Mouse (Mus musculus): ENCODE data around the gene Calm3. TPM values are rescaled to one million over a fixed set of nuclear protein-coding genes. Genes with fewer than 3 reads are reported as not detected.

Gene Calm3
- polyA plus RNA-seq, 1 experiment from 2014 or later: 116 TPM

DNA sequence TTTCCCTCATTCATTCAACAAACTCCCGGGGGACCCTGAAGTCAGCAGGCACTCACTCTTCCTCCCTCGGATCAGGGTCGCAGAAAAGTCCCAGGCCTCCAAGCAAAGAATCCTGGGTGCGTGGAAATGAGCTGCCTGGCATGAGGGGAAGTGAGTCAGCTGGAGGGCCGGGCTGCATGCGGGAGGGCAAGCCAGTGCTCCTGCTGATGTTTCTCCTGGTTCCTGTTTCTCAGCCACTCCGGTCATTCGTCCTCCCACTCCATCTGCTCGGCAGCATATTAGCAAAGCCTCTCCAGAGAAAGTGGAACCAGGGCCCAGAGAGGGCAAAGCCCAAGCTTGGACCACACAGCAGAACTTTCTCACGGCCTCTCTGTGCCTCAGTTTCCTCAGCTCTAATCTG lies 14.0 kb downstream of the Calm3 start:
- Histone ChIP-seq H3K4me3 (ENCODE audit: low read length) (no peak overlapping the region), H3K27me3 (ENCODE audit: control insufficient read depth, insufficient read depth, low read depth, low read length) (0 out of 2 replicates have a peak, but pooled peaks cover 3% of the 10 kb centered on the region), H3K9ac (ENCODE audit: low read length) (peak overlapping the region; percentile 0; the same call in 1 of the 2 replicates), H3K36me3 (ENCODE audit: control insufficient read depth, insufficient read depth, low read length) (peaks cover 3% of the 10 kb centered on the region; the same call in 1 of the 2 replicates), H3K4me2 (ENCODE audit: low read depth, low read length) (no peak overlapping the region), H3K27ac (ENCODE audit: low read length) (no peak overlapping the region), H3K9me3 (ENCODE audit: control insufficient read depth, low read length) (no peaks in the 10 kb centered on the region), H3K4me1 (replicated peaks; ENCODE audit: control insufficient read depth, insufficient read depth, low read length) (peaks cover 14% of the 10 kb centered on the region)
- 38% methylated on average over 10 of the region's 10 CpGs for WGBS
- ATAC-seq (ENCODE audit: low read depth): no peak

DNA sequence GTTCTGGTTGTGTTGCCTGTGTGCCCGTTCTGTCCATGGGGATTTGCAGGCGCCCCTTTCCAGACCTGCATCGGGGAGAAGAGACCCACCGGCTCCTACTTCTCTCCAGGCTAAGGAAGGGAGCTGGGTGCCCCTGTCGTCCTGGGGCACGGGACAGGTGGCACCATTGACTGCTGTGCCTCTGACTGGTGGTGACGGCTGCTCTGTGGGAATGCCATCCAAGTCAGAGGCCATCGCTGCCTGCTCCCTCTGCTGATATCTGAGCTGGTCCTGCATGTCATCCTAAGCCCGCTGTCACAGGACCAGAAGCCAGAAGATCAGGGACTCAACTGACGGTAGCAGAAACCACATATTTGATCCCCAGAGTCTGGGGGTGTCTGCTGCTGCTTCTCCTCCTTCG lies 15.1 kb downstream of the Calm3 start:
- H3K4me2 ChIP-seq (ENCODE audit: low read depth, low read length): peak overlapping the region; percentile 20; the same call in 1 of the 2 replicates
- 50% methylated on average over 11 of the region's 11 CpGs for WGBS

DNA sequence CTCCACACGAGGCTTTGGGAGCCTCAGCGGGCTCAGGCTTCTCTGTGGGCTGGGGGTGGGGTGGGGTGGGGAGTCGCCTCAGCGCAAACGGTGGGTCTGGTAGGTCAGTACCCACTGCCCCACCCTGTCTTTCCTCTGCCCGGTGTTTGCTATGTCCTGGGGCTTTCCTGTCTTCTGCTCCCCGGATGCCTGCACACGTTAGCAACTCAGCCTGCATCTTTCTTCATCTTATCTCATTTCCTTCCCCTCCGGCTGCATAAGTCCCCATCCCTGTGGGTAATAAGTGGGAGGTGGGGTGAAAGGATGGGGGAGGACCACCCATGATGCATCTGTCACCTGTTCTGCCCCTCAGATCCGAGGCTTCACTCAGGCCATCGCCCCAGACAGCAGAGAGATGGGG lies 15.5 kb downstream of the Calm3 start:
- Histone ChIP-seq H3K27me3 (ENCODE audit: control insufficient read depth, insufficient read depth, low read depth, low read length) (0 out of 2 replicates have a peak, but pooled peaks cover 3% of the 10 kb centered on the region), H3K9ac (ENCODE audit: low read length) (no peak overlapping the region), H3K4me3 (ENCODE audit: low read length) (no peak overlapping the region), H3K9me3 (ENCODE audit: control insufficient read depth, low read length) (no peaks in the 10 kb centered on the region), H3K4me1 (replicated peaks; ENCODE audit: control insufficient read depth, insufficient read depth, low read length) (peaks cover 14% of the 10 kb centered on the region), H3K4me2 (ENCODE audit: low read depth, low read length) (0 out of 2 replicates have a peak overlapping the region, but pooled peaks have one; percentile 20), H3K36me3 (ENCODE audit: control insufficient read depth, insufficient read depth, low read length) (no peaks in the 10 kb centered on the region), H3K27ac (ENCODE audit: low read length) (no peak overlapping the region)
- 13% methylated on average over 8 of the region's 11 CpGs for WGBS
- no peak for ATAC-seq (ENCODE audit: low read depth)

More for the DNA sequence above, 15.1 kb downstream of the Calm3 start:
- no peak for ATAC-seq (ENCODE audit: low read depth)
- Histone ChIP-seq H3K27ac (ENCODE audit: low read length) (no peak overlapping the region), H3K4me1 (replicated peaks; ENCODE audit: control insufficient read depth, insufficient read depth, low read length) (peaks cover 14% of the 10 kb centered on the region), H3K9me3 (ENCODE audit: control insufficient read depth, low read length) (no peaks in the 10 kb centered on the region), H3K27me3 (ENCODE audit: control insufficient read depth, insufficient read depth, low read depth, low read length) (0 out of 2 replicates have a peak, but pooled peaks cover 3% of the 10 kb centered on the region), H3K36me3 (ENCODE audit: control insufficient read depth, insufficient read depth, low read length) (no peaks in the 10 kb centered on the region), H3K4me3 (ENCODE audit: low read length) (no peak overlapping the region), H3K9ac (ENCODE audit: low read length) (0 out of 2 replicates have a peak overlapping the region, but pooled peaks have one; percentile 21)

DNA sequence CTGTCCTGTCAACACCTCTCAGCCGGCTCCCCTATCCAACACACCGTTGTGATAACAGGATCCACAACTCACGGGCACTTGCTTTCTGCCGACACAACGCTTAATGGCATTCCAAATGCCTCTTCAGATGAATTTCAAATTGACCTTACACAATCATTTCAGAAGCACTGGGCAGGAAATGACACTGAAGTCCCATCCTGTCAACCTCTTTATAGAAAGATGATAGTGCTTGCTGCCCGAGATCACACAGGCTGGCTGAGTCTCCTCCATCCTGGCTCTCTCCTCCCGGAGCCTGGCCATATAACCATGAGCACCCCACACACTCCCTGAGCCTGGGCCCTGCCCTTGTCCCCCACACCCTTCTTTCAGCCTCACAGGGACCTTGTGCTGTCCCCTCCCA lies 16.1 kb downstream of the Calm3 start:
- peak overlapping the region; percentile 9; the same call in 1 of the 2 replicates for H3K4me2 ChIP-seq (ENCODE audit: low read depth, low read length)
- no peak overlapping the region for H3K27ac ChIP-seq (ENCODE audit: low read length)
- 0 out of 2 replicates have a peak, but pooled peaks cover 3% of the 10 kb centered on the region for H3K27me3 ChIP-seq (ENCODE audit: control insufficient read depth, insufficient read depth, low read depth, low read length)
- ATAC-seq (ENCODE audit: low read depth): no peak
- H3K9ac ChIP-seq (ENCODE audit: low read length): no peak overlapping the region
- H3K36me3 ChIP-seq (ENCODE audit: control insufficient read depth, insufficient read depth, low read length): no peaks in the 10 kb centered on the region
- no peaks in the 10 kb centered on the region for H3K9me3 ChIP-seq (ENCODE audit: control insufficient read depth, low read length)
- 14% methylated on average over 7 of the region's 7 CpGs for WGBS
- peaks cover 14% of the 10 kb centered on the region for H3K4me1 ChIP-seq (replicated peaks; ENCODE audit: control insufficient read depth, insufficient read depth, low read length)
- H3K4me3 ChIP-seq (ENCODE audit: low read length): no peak overlapping the region

DNA sequence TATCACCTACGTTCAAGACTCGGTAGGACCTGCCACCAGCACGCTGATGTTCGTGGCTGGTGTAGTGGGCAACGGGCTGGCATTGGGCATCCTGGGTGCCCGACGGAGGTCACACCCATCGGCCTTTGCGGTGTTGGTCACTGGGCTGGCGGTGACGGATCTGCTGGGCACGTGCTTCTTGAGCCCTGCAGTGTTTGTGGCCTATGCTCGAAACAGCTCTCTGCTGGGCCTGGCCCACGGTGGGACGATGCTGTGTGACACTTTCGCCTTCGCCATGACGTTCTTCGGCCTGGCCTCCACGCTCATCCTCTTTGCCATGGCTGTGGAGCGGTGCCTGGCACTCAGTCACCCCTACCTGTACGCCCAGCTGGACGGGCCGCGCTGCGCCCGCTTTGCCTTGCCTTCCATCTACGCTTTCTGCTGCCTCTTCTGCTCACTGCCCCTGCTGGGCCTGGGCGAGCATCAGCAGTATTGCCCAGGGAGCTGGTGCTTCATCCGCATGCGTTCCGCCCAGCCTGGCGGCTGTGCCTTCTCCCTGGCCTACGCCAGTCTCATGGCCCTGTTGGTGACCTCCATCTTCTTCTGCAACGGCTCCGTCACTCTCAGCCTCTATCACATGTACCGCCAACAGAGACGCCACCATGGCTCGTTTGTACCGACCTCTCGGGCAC lies 16.9 kb downstream of the Calm3 start:
- Histone ChIP-seq H3K4me2 (ENCODE audit: low read depth, low read length) (no peak overlapping the region; the same call in 1 of the 2 replicates), H3K4me1 (replicated peaks; ENCODE audit: control insufficient read depth, insufficient read depth, low read length) (peaks cover 14% of the 10 kb centered on the region), H3K9ac (ENCODE audit: low read length) (no peak overlapping the region)

DNA sequence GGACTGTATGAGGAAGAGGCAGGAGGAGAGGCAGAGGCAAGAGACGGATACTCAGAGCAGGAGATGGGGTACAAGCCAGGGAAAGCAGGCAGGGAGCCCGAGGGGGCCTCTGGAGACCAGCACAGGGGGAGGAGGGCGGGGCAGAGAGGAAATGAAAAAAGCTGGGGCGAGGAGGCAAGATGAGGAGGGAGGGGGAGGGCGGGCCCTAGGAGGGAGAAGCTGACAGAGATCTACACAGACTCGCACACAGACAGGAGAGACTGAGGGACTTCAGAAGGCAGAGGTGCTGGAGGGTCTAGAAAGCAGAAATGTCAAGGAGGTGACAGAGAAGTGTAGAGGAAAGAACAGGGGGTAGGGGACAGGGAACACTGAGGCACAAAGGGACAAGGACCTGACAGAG lies 17.6 kb downstream of the Calm3 start, which contains the start of gene Ptgir:
TSS of gene Ptgir (plus strand) at position 210 of the 400 bp plus-strand sequence.
- 0 out of 2 replicates have a peak within 1 kb of the TSS, but pooled peaks have one; percentile 1 for H3K27ac ChIP-seq (ENCODE audit: low read length)
- H3K4me1 ChIP-seq (replicated peaks; ENCODE audit: control insufficient read depth, insufficient read depth, low read length): peaks cover 18% of the 10 kb centered on the region

More for the DNA sequence above, 16.9 kb downstream of the Calm3 start:
- ATAC-seq (ENCODE audit: low read depth): no peak
- 0 out of 2 replicates have a peak, but pooled peaks cover 3% of the 10 kb centered on the region for H3K27me3 ChIP-seq (ENCODE audit: control insufficient read depth, insufficient read depth, low read depth, low read length)
- H3K36me3 ChIP-seq (ENCODE audit: control insufficient read depth, insufficient read depth, low read length): no peaks in the 10 kb centered on the region
- H3K9me3 ChIP-seq (ENCODE audit: control insufficient read depth, low read length): no peaks in the 10 kb centered on the region
- no peak overlapping the region for H3K27ac ChIP-seq (ENCODE audit: low read length)
- no peak overlapping the region for H3K4me3 ChIP-seq (ENCODE audit: low read length)
- WGBS: 88% methylated on average over 41 of the region's 41 CpGs

DNA sequence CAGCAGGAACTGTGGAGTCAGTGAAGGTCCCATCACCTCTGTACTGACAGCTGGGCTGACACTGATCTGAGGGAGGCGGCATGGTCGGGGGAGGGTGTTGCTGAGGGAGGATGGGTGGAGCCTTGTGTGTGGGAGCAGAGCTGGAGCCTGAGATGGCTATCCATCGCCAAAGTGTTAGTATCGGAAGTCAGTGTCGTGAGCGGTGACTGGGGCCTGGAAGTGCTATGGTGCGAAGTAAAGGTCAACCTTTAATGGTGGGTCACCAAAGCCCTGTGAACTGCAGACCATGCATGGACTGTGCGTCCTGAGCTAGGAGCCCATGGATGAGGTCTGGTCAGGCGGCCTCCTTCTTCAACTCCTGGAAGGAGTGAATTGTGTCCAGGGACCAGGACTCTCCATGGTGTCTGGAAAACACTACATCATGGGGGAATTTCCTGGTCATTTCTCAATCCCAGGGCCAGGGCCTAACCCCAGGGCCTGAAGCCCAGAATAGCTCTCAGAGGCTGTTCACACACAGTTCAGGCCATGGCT lies 18.4 kb downstream of the Calm3 start:
- Histone ChIP-seq H3K9me3 (ENCODE audit: control insufficient read depth, low read length) (no peaks in the 10 kb centered on the region), H3K36me3 (ENCODE audit: control insufficient read depth, insufficient read depth, low read length) (no peaks in the 10 kb centered on the region), H3K4me2 (ENCODE audit: low read depth, low read length) (no peak overlapping the region), H3K9ac (ENCODE audit: low read length) (no peak overlapping the region), H3K4me3 (ENCODE audit: low read length) (no peak overlapping the region), H3K27ac (ENCODE audit: low read length) (0 out of 2 replicates have a peak overlapping the region, but pooled peaks have one; percentile 1), H3K27me3 (ENCODE audit: control insufficient read depth, insufficient read depth, low read depth, low read length) (0 out of 2 replicates have a peak, but pooled peaks cover 3% of the 10 kb centered on the region), H3K4me1 (replicated peaks; ENCODE audit: control insufficient read depth, insufficient read depth, low read length) (peaks cover 18% of the 10 kb centered on the region)
- ATAC-seq (ENCODE audit: low read depth): peak; percentile 58
- WGBS: 41% methylated on average over 9 of the region's 9 CpGs

More for the DNA sequence above, 17.6 kb downstream of the Calm3 start, which contains the start of gene Ptgir:
- Histone ChIP-seq H3K9me3 (ENCODE audit: control insufficient read depth, low read length) (no peaks in the 10 kb centered on the region), H3K9ac (ENCODE audit: low read length) (no peak within 1 kb of the TSS), H3K27me3 (ENCODE audit: control insufficient read depth, insufficient read depth, low read depth, low read length) (0 out of 2 replicates have a peak, but pooled peaks cover 3% of the 10 kb centered on the region), H3K36me3 (ENCODE audit: control insufficient read depth, insufficient read depth, low read length) (no peaks in the 10 kb centered on the region), H3K4me3 (ENCODE audit: low read length) (no peak within 1 kb of the TSS), H3K4me2 (ENCODE audit: low read depth, low read length) (no peak within 1 kb of the TSS; the same call in 1 of the 2 replicates)
- 13% methylated on average over 6 of the region's 6 CpGs for WGBS
- peak; percentile 29 for ATAC-seq (ENCODE audit: low read depth)

DNA sequence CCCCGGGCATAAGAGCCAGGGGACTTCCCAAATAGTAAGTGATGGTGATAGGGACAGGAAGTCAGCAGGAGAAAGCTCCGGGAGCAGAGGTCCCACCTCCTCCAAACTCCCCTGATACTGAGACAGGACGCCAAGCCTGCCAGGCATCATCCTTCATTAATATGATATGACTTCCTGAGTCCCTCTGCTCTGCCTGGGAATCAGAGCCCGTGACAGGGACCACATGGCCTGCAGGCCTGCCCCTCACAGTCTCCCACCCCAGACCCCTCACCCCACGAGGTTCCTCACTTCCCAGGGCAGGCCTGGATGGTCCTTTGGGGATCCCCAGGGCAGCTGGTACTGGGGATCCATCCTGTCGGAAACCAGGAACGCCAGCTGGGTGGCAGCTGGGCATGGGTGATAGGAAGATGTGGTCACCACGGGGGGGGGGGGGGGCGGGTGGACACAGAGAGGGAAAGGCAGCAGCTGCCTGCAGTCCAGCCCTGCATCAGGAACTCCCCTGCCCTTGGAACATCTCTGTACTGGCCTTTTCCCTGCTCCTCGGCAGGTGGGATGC lies 19.7 kb downstream of the Calm3 start:
- no peak overlapping the region for H3K9ac ChIP-seq (ENCODE audit: low read length)
- peaks cover 18% of the 10 kb centered on the region for H3K4me1 ChIP-seq (replicated peaks; ENCODE audit: control insufficient read depth, insufficient read depth, low read length)
- no peak overlapping the region for H3K4me2 ChIP-seq (ENCODE audit: low read depth, low read length)
- H3K27ac ChIP-seq (ENCODE audit: low read length): no peak overlapping the region
- 0 out of 2 replicates have a peak, but pooled peaks cover 3% of the 10 kb centered on the region for H3K27me3 ChIP-seq (ENCODE audit: control insufficient read depth, insufficient read depth, low read depth, low read length)
- WGBS: 33% methylated on average over 8 of the region's 10 CpGs
- no peak overlapping the region for H3K4me3 ChIP-seq (ENCODE audit: low read length)
- no peaks in the 10 kb centered on the region for H3K9me3 ChIP-seq (ENCODE audit: control insufficient read depth, low read length)
- H3K36me3 ChIP-seq (ENCODE audit: control insufficient read depth, insufficient read depth, low read length): no peaks in the 10 kb centered on the region
- ATAC-seq (ENCODE audit: low read depth): no peak

DNA sequence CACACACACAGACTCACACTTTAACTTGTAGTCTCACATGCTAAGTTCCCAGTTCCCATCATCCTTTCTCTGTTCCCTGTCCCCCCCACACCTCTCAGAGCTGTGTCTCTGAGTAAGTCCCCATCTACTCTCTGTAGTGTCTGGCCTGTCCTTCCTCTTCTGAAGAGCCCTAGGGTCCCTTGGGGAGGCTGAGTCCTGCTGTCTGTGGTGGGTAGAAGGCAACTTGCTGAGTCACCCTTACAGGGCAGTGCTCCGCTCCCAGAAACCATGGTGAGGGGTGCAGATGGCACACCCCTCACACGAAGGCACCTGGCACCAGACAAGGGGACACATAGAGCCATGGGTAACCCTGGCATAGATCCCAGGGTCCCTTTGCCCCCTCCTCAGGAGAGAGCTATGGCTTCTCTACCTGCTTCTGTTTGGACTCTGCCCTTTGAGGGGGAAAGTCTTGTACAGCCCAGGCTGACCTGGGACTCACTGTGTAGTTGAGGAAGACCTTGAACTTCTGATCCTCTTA lies 20.4 kb downstream of the Calm3 start:
- 78% methylated on average over 2 of the region's 2 CpGs for WGBS
- H3K27me3 ChIP-seq (ENCODE audit: control insufficient read depth, insufficient read depth, low read depth, low read length): no peaks in the 10 kb centered on the region

More for the DNA sequence above, 20.4 kb downstream of the Calm3 start:
- Histone ChIP-seq H3K4me1 (replicated peaks; ENCODE audit: control insufficient read depth, insufficient read depth, low read length) (peaks cover 17% of the 10 kb centered on the region), H3K4me2 (ENCODE audit: low read depth, low read length) (no peak overlapping the region), H3K9ac (ENCODE audit: low read length) (no peak overlapping the region), H3K36me3 (ENCODE audit: control insufficient read depth, insufficient read depth, low read length) (no peaks in the 10 kb centered on the region), H3K4me3 (ENCODE audit: low read length) (no peak overlapping the region), H3K9me3 (ENCODE audit: control insufficient read depth, low read length) (no peaks in the 10 kb centered on the region), H3K27ac (ENCODE audit: low read length) (no peak overlapping the region)
- ATAC-seq (ENCODE audit: low read depth): no peak

All from lung, embryonic 16.5 days (tissue).